Mouse (Mus musculus) embryonic fibroblast, embryonic 13.5 days (primary cell): Measurements from ENCODE around the gene Ssx2ip. TPM values are rescaled to one million over a fixed set of nuclear protein-coding genes. Genes with fewer than 3 reads are reported as not detected.

ENCODE experiments used
- H3K27ac ChIP-seq: 2 replicates; pipeline ENCODE4 v1.5.1; 2012; ENCODE audit warnings: low read length, control low read depth, inconsistent platforms; ENCODE audit not compliant: insufficient read depth
- H3K4me1 ChIP-seq: 2 replicates; pipeline ENCODE4 v1.6.1; 2011; ENCODE audit warnings: low read length; ENCODE audit not compliant: control insufficient read depth, insufficient read depth
- H3K4me3 ChIP-seq: 2 replicates; pipeline ENCODE4 v1.5.1; 2011; ENCODE audit warnings: mild to moderate bottlenecking, control low read depth, low read length; ENCODE audit not compliant: insufficient read depth
- CTCF ChIP-seq: IDR thresholded peaks from 2 replicates; pipeline ENCODE4 v1.5.1; 2011; ENCODE audit warnings: mild to moderate bottlenecking, control low read depth, low read length, moderate library complexity, borderline replicate concordance; ENCODE audit not compliant: insufficient read depth
- POLR2A ChIP-seq: IDR thresholded peaks from 2 replicates; pipeline ENCODE4 v1.6.1; 2011; ENCODE audit warnings: low read depth, mild to moderate bottlenecking, control low read depth, low read length, moderate library complexity
- polyA plus RNA-seq: library from polyadenylated mRNA; stranded (reverse); fragments of >200 nt; gene quantifications from 2 replicates; pipeline ENCODE4 v1.2.4, GENCODE M21; 2011; ENCODE audit warnings: low read depth; ENCODE audit not compliant: missing spikeins, insufficient read length

Ssx2ip gene
- polyA plus RNA-seq, 1 experiment = 10.1 TPM

GRCm38 (mm10) chr3:146486464-146486863, 82.0 kb downstream of the Ssx2ip start:
- H3K4me1 ChIP-seq = no peaks in the 10 kb centered on the region
- TF ChIP-seq CTCF = no peak
- no peak for TF ChIP-seq POLR2A

More at GRCm38 (mm10) chr3:146486464-146486863, 82.0 kb downstream of the Ssx2ip start:
- no peak overlapping the region for H3K27ac ChIP-seq
- no peak overlapping the region for H3K4me3 ChIP-seq

Other genes with a start within 250 kb of the Ssx2ip start
- gene Lpar3, start 183.7 kb upstream of the Ssx2ip start, polyA plus RNA-seq = not detected in 2 replicates
- gene Ctbs, start 45.2 kb downstream of the Ssx2ip start, polyA plus RNA-seq = 13.6 and 18.5 TPM in 2 replicates
- gene Spata1, start 95.1 kb downstream of the Ssx2ip start, polyA plus RNA-seq = 4.6 and 6.1 TPM in 2 replicates
- gene Gng5, start 95.2 kb downstream of the Ssx2ip start, polyA plus RNA-seq = 303 and 362 TPM in 2 replicates
- gene Rpf1, start 116.8 kb downstream of the Ssx2ip start, polyA plus RNA-seq = 27.2 and 33.7 TPM in 2 replicates
- not detected in 2 replicates for gene Uox, start 165.8 kb downstream of the Ssx2ip start, polyA plus RNA-seq
- not detected in 2 replicates for gene Dnase2b, start 211.0 kb downstream of the Ssx2ip start, polyA plus RNA-seq
- gene 4930503B20Rik, start 246.7 kb downstream of the Ssx2ip start, polyA plus RNA-seq = 0.56 TPM in 1 of 2 replicates, not detected in the other